Mouse (Mus musculus): ENCODE results near the gene Skap1. TPM values are rescaled to one million over a fixed set of nuclear protein-coding genes. Genes with fewer than 3 reads are reported as not detected.
A peak's percentile ranks its signal among the peaks of the same experiment; 100 is the strongest.

Gene Skap1
- total RNA-seq, 2 experiments from 2014 or later = 1.8 to 2.0 TPM

DNA sequence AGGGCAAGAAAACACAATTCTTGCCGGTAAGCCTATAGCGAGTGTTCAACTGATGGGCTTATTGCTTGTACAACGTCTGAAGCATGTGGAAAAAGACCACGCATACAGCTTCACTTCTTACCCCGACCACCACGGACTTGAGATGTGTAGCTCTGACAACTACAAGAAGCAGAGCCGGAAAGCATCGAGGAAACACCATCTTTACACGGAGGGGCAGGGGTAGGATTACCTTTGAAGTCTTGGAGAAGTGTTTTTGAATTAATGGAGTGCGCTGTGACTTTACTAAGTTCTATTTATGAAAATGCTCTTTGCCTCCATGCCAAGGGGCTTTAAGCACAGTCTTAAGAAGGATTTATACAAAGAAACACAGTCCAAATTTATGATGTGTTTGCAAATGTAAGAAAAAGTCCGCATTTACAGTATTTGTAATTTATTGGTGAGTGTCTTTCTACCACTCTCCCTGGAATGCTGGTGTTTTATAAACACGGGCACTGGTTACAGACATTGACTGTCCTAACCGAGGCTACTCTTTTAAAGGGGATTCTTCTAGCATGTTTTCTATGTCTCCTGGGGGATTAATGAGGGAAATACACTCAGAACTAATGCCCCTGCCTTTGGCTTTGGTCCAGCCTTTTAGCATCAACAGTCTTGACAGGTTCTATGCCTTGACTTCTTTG lies 67.5 kb downstream of the Skap1 start:
- Histone ChIP-seq H3K4me3 (no peak overlapping the region), H3K27ac (no peak overlapping the region)
- DNase-seq (ENCODE audit: extremely low spot score in 1 of 2, low spot score in 2 of 2) = no peak
- intact Hi-C loops (cut with DNase I) = no loop called here
- no peak for TF ChIP-seq CTCF (IDR thresholded peaks at IDR 0.05)

DNA sequence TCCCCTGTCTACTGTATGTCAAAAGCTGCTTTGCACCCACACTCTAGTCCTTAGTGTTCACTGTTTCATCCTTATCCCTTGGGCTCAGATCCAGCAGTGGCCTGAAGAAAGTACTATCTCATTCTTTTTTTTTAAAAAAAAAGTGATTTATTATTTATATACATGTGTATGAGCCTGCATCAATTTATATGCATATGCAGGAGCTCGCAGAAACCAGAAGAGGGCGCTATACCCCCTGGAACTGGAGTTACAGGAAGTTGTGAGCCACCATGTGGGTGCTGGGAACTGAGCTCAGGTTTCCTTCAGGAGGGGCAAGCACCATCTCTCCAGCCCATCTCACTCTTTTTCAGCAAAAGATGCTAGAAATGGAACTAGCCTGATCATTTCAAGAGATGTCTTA lies 70.1 kb downstream of the Skap1 start:
- no peak overlapping the region for H3K4me3 ChIP-seq
- no peak; the same call in none of the 2 replicates for TF ChIP-seq CTCF (IDR thresholded peaks at IDR 0.05)
- no peak for DNase-seq (ENCODE audit: extremely low spot score in 1 of 2, low spot score in 2 of 2)
- intact Hi-C loops (cut with DNase I) = no loop called here
- no peak overlapping the region for H3K27ac ChIP-seq

DNA sequence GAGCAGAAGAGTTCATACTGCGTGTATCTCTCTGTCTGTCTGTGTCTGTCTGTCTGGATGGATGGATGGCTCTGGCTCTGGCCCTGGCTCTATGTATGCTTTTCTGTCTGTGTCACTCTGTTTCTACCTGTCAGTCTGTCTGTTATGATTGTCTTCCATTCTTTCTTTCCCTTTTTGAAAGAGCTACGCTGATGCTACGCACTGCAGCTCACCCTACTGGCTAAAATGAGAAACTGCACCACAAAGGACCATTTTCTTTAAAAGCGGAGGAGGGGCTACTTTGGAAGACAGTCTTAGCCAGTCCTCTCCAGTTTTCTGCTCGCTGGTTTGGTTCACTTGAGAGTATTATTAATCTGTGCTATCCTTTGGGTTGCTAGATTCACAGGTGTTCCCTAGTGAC lies 71.8 kb downstream of the Skap1 start:
- Histone ChIP-seq H3K27ac (no peak overlapping the region), H3K4me3 (no peak overlapping the region)
- peak; percentile 86 for TF ChIP-seq CTCF (IDR thresholded peaks at IDR 0.05)
- peak; percentile 13 to 18 for DNase-seq (ENCODE audit: extremely low spot score in 1 of 2, low spot score in 2 of 2)
- intact Hi-C loops (cut with DNase I) = loop anchor here (1.0 to 5.0 kb wide), 3 partner anchors 98 to 259 kb away; no protein-coding TSS in a partner anchor

DNA sequence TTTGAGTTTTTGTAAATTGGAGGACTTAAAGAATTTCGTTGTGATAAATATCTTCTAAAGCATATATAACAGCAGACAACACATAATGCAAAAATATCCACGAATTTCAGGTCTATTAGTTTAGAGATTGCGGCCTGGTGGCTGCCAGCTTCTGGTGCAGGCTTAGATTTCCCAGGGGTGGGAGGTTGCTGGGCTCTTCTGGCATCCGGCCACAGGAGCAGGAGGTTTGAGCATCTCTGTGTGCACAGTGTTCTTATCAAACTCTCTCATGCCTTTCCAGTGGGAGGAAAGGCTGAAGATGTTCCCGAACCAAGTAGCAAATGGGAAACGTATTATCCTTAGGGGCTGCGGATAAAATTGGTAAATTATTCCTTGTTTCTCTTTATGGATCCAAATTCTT lies 77.6 kb downstream of the Skap1 start:
- TF ChIP-seq CTCF (IDR thresholded peaks at IDR 0.05) = no peak
- DNase-seq (ENCODE audit: extremely low spot score in 1 of 2, low spot score in 2 of 2) = no peak
- intact Hi-C loops (cut with DNase I) = no loop called here
- Histone ChIP-seq H3K4me3 (no peak overlapping the region), H3K27ac (no peak overlapping the region)

DNA sequence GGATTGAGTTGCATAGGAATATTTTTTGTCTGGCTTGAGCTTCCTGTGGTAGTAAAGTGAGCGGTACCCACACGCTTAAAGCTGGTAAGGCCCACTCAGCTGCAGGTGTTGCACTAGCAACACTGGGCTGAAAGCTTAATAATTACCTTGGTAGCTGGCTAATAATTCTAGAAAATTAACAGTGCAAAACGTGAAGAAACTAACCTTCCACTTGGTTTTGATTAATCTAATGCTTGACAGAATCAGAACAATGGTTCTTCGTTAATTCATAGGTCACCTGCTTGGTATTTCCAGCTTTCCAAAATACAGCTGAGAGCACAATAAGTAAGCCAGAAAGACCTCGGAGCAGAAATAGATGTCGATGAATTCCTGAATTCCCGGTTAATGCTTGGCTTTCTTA lies 78.2 kb downstream of the Skap1 start:
- no peak overlapping the region for H3K4me3 ChIP-seq
- intact Hi-C loops (cut with DNase I) = no loop called here
- no peak for TF ChIP-seq CTCF (IDR thresholded peaks at IDR 0.05)
- DNase-seq (ENCODE audit: extremely low spot score in 1 of 2, low spot score in 2 of 2) = no peak
- no peak overlapping the region for H3K27ac ChIP-seq

DNA sequence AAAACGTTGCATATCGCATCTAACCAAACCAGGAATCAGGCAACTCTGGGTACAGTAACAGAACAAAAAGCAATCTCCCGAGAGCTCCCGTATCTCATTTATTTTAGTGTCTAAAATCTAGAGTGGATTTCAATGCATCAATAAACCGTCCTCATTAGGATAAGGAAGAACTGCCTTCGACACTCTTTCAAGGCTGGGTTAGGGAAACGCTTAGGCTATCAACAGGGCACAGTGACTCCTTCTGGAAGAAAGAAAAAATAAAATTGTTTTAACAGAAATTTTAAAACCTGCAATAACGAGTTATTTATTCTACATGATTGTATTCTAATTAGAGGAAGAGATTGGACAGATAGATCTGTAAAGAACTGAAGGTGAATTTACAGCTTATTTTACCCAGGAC lies 82.0 kb downstream of the Skap1 start:
- Histone ChIP-seq H3K4me3 (no peak overlapping the region), H3K27ac (no peak overlapping the region)
- intact Hi-C loops (cut with DNase I) = no loop called here
- no peak for TF ChIP-seq CTCF (IDR thresholded peaks at IDR 0.05)
- no peak for DNase-seq (ENCODE audit: extremely low spot score in 1 of 2, low spot score in 2 of 2)

DNA sequence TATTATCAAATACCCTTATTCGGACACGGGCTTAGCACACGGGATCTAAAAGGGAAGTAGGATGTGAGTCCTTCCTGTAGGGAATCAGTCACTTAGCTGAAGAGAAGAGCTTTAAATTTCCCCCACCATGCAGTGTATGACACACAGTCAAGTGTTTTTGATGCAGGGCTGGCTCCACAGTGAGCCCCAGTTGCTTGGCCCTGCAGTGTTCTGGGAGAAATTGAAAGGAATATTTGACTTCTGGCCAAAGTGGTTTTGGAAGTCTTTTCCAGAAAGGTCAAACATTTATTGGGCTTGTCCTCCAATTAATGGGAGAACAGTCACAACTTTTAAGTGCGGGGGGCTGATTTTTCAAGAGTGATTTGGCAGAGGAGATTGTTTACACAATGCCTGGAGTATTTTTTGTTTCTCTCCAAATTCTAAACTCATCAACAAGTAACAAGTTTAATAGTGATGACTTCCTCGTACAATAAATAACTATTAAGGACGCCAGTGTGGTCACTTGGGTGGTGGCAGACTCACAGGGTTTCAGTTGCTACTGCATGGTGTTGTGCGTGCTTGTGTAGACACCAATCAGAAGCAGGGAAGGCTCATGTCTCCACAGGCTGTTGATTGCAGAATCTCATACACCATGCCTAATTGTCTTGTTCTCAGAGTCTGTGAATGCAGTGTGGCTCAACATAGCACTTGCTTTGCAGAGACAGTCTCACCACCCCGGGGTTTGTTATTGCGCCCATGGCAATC lies 86.7 kb downstream of the Skap1 start:
- Histone ChIP-seq H3K4me3 (no peak overlapping the region), H3K27ac (no peak overlapping the region)
- intact Hi-C loops (cut with DNase I) = loop anchor here (5.0 kb wide), 4 partner anchors 71 to 311 kb away; no protein-coding TSS in a partner anchor
- no peak for TF ChIP-seq CTCF (IDR thresholded peaks at IDR 0.05)
- no peak for DNase-seq (ENCODE audit: extremely low spot score in 1 of 2, low spot score in 2 of 2)

- H3K27ac ChIP-seq = no peak overlapping the region
- intact Hi-C loops (cut with DNase I) = loop anchor here (2.0 to 5.0 kb wide), 5 partner anchors 69 to 309 kb away; no protein-coding TSS in a partner anchor
- TF ChIP-seq CTCF (IDR thresholded peaks at IDR 0.05) = peak; percentile 73
- peak; percentile 13 to 16 for DNase-seq (ENCODE audit: extremely low spot score in 1 of 2, low spot score in 2 of 2)
- no peak overlapping the region for H3K4me3 ChIP-seq
Measured at GRCm38 (mm10) chr11:96553091-96553490, 88.7 kb downstream of the Skap1 start.

- Histone ChIP-seq H3K27ac (no peak overlapping the region), H3K4me3 (no peak overlapping the region)
- DNase-seq (ENCODE audit: extremely low spot score in 1 of 2, low spot score in 2 of 2) = no peak
- intact Hi-C loops (cut with DNase I) = loop anchor here (5.0 kb wide), 1 partner anchor 167 kb away; no protein-coding TSS in a partner anchor
- no peak for TF ChIP-seq CTCF (IDR thresholded peaks at IDR 0.05)
Measured at GRCm38 (mm10) chr11:96560229-96560628, 95.8 kb downstream of the Skap1 start.

DNA sequence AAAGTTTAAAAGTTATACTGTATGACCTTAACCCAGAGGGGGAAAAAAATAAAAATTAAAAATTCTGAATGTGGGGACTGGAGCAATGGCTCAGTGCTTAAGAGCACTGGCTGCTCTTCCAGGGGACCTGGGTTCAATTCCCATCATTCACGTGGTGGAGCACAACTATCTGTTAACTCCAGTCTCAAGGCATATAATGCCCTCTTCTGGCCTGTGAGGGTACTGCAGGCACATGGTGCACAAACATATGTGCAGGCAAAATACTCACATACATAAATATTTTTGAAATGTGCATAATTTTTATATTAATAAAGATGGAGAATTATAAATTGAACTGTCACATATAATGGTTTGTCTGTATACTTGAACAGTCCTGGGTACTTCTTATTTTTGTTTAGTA lies 99.7 kb downstream of the Skap1 start:
- DNase-seq (ENCODE audit: extremely low spot score in 1 of 2, low spot score in 2 of 2) = no peak
- peak; percentile 24 for TF ChIP-seq CTCF (IDR thresholded peaks at IDR 0.05)
- no peak overlapping the region for H3K4me3 ChIP-seq
- intact Hi-C loops (cut with DNase I) = loop anchor here (5.0 kb wide), 1 partner anchor 163 kb away; no protein-coding TSS in a partner anchor
- H3K27ac ChIP-seq = no peak overlapping the region

GRCm38 (mm10) chr11:96572515-96572914 lies 108.1 kb downstream of the Skap1 start:
- peak; percentile 13 for TF ChIP-seq CTCF (IDR thresholded peaks at IDR 0.05)

More at GRCm38 (mm10) chr11:96572515-96572914, 108.1 kb downstream of the Skap1 start:
- DNase-seq (ENCODE audit: extremely low spot score in 1 of 2, low spot score in 2 of 2) = no peak
- intact Hi-C loops (cut with DNase I) = no loop called here
- Histone ChIP-seq H3K27ac (no peak overlapping the region), H3K4me3 (no peak overlapping the region)

All from left cerebral cortex, adult 2 months (tissue).